Mouse (Mus musculus) megakaryocyte, embryonic 14.5 days (primary cell): Measurements from ENCODE around the gene Pdxdc1.

Experiments used
- FLI1 ChIP-seq: IDR thresholded peaks from 2 replicates; pipeline ENCODE4 v1.6.1; 2012; ENCODE audit warnings: low read length, inconsistent platforms, mixed read lengths
- GATA1 ChIP-seq: IDR thresholded peaks from 3 replicates; pipeline ENCODE4 v1.6.1; 2012; ENCODE audit warnings: mixed read lengths, low read length, inconsistent platforms, borderline replicate concordance

DNA sequence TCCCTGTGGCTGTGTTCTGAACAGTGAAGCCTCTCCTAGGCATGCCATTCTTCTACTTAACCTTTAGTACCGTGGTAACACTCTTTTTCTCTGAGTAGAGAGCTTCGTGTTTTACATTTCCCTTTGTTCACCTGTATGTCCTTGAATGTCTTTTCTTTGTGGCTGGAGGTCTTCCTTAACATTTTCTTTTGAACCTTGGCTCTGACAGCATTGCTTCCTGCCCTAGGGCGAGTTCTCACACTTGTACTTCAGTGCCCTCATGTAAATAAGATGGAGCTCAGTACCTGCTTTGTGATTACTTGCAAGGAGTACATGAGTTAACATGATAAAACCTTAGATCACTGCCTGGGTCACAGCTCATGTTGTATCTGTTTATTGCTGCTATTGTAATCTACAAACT is 117.0 kb downstream of the Pdxdc1 start:
- TF ChIP-seq FLI1 (no peak), GATA1 (no peak)
